ENCODE assay signal across 8 mouse cellular contexts in the genomic region with DNA sequence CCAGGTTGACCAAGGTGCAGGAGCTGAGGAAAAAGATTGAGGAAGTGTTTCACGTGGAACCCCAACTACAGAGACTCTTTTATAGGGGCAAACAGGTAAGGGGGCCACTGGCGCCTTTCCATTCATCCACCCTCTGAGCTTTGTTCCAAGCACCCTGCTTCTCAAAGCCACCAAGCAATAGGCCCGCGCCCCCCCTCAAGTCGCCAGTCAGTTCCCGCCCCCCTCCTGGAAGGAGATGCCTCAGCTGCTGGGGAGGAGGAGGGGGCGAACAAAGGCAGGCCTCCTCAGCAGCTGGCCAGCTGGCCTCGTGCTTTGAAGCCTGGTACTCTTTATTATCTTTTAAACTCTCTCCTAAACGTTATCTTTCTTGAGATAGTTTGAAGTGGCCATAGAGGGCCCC. TPM values are rescaled to one million over a fixed set of nuclear protein-coding genes. Genes with fewer than 3 reads are reported as not detected.
DNase-seq lines count a peak whose midpoint lies in the region; ATAC-seq and TF ChIP-seq lines count a peak whose summit lies in the region.

No protein-coding gene starts in this region.

- 32% methylated on average over 9 of the region's 9 CpGs for WGBS in heart, embryonic 12.5 days
- 24% methylated on average over 9 of the region's 9 CpGs for whole genome bisulfite sequencing in forebrain, embryonic 13.5 days
- WGBS in liver, embryonic 12.5 days (ENCODE audit: insufficient replicate concordance), result 49% methylated on average over 9 of the region's 9 CpGs

- no peak for ATAC-seq in heart, embryonic 12.5 days (ENCODE audit: insufficient number of reproducible peaks, low FRiP score)
- no peak for ATAC-seq in forebrain, embryonic 13.5 days
- no peak for ATAC-seq in liver, embryonic 12.5 days
- no peak for ATAC-seq in monocyte, adult 5-6 weeks (replicated peaks; ENCODE audit: insufficient number of reproducible peaks, low FRiP score, low TSS enrichment, poor library complexity, severe bottlenecking)

- peak overlapping the region; percentile 99 for H3K4me2 ChIP-seq in heart, embryonic 12.5 days
- H3K4me2 ChIP-seq in forebrain, embryonic 13.5 days, result peak overlapping the region; percentile 97
- peak overlapping the region; percentile 98 for H3K4me2 ChIP-seq in liver, embryonic 12.5 days

- H3K4me3 ChIP-seq in heart, embryonic 12.5 days, result peak overlapping the region; percentile 80
- peak overlapping the region; percentile 69 for H3K4me3 ChIP-seq in C2C12 (ENCODE audit: insufficient read depth, poor library complexity, severe bottlenecking)
- peak overlapping the region; percentile 73 for H3K4me3 ChIP-seq in forebrain, embryonic 13.5 days
- peak overlapping the region; percentile 90 for H3K4me3 ChIP-seq in liver, embryonic 12.5 days
- no peak overlapping the region for H3K4me3 ChIP-seq in left cerebral cortex, adult 2 months

- H3K9me3 ChIP-seq in heart, embryonic 12.5 days (replicated peaks), result no peaks in the 10 kb centered on the region
- H3K9me3 ChIP-seq in forebrain, embryonic 13.5 days (replicated peaks), result no peaks in the 10 kb centered on the region
- no peaks in the 10 kb centered on the region for H3K9me3 ChIP-seq in liver, embryonic 12.5 days (replicated peaks)

- intact Hi-C loops in heart, postnatal 36 days (cut with DNase I), result no loop called here
- intact Hi-C loops in left cerebral cortex, adult 2 months (cut with DNase I), result no loop called here

- DNase-seq in heart, postnatal 36 days, result no peak
- no peak for DNase-seq in spleen, postnatal 36 days (ENCODE audit: low spot score in 2 of 2)
- no peak for DNase-seq in left cerebral cortex, adult 2 months (ENCODE audit: extremely low spot score in 1 of 2, low spot score in 2 of 2)

- peaks cover 47% of the 10 kb centered on the region for H3K79me3 ChIP-seq in C2C12 (ENCODE audit: low read depth)

- H3K36me3 ChIP-seq in heart, embryonic 12.5 days, result peaks cover 49% of the 10 kb centered on the region
- H3K36me3 ChIP-seq in C2C12 (ENCODE audit: control insufficient read depth, insufficient read depth), result peaks cover 52% of the 10 kb centered on the region
- peaks cover 46% of the 10 kb centered on the region for H3K36me3 ChIP-seq in forebrain, embryonic 13.5 days (ENCODE audit: poor library complexity, severe bottlenecking)
- H3K36me3 ChIP-seq in liver, embryonic 12.5 days, result peaks cover 56% of the 10 kb centered on the region

- no peak overlapping the region for H3K27ac ChIP-seq in heart, embryonic 12.5 days (ENCODE audit: poor library complexity, severe bottlenecking)
- no peak overlapping the region for H3K27ac ChIP-seq in forebrain, embryonic 13.5 days
- peak overlapping the region; percentile 96 for H3K27ac ChIP-seq in liver, embryonic 12.5 days
- no peak overlapping the region for H3K27ac ChIP-seq in left cerebral cortex, adult 2 months

- peaks cover 62% of the 10 kb centered on the region for H3K79me2 ChIP-seq in C2C12 (ENCODE audit: control insufficient read depth, insufficient read depth)

- peak overlapping the region; percentile 91 for H3K9ac ChIP-seq in heart, embryonic 12.5 days
- peak overlapping the region; percentile 79 for H3K9ac ChIP-seq in forebrain, embryonic 13.5 days
- peak overlapping the region; percentile 92 for H3K9ac ChIP-seq in liver, embryonic 12.5 days

- TF ChIP-seq CTCF in C2C12 (IDR thresholded peaks at IDR 0.05; ENCODE audit: control insufficient read depth, insufficient read depth, insufficient read length), result no peak
- no peak for TF ChIP-seq CTCF in left cerebral cortex, adult 2 months (IDR thresholded peaks at IDR 0.05)

- H3ac ChIP-seq in C2C12 (ENCODE audit: control insufficient read depth, insufficient read length, low read depth), result peak overlapping the region; percentile 44

- H3K27me3 ChIP-seq in heart, embryonic 12.5 days (replicated peaks), result no peaks in the 10 kb centered on the region
- H3K27me3 ChIP-seq in C2C12 (ENCODE audit: control insufficient read depth, insufficient read depth, insufficient read length), result no peaks in the 10 kb centered on the region
- H3K27me3 ChIP-seq in forebrain, embryonic 13.5 days, result no peaks in the 10 kb centered on the region
- no peaks in the 10 kb centered on the region; the same call in 1 of the 2 replicates for H3K27me3 ChIP-seq in liver, embryonic 12.5 days (replicated peaks)

- peaks cover 33% of the 10 kb centered on the region for H3K4me1 ChIP-seq in heart, embryonic 12.5 days (replicated peaks)
- peaks cover 50% of the 10 kb centered on the region for H3K4me1 ChIP-seq in forebrain, embryonic 13.5 days
- peaks cover 51% of the 10 kb centered on the region for H3K4me1 ChIP-seq in liver, embryonic 12.5 days

TF ChIP-seq in C2C12, 6 proteins besides CTCF, POLR2A, EP300 and RAD21:
- TF ChIP-seq MYOD1 (IDR thresholded peaks at IDR 0.05; ENCODE audit: control insufficient read depth, insufficient read length, low read depth) (no peak), MYOG (IDR thresholded peaks at IDR 0.05; ENCODE audit: control insufficient read depth, extremely low read depth, insufficient read length) (no peak), MAX (IDR thresholded peaks at IDR 0.05) (no peak), USF1 (IDR thresholded peaks at IDR 0.05; ENCODE audit: low read depth) (no peak), FOSL1 (IDR thresholded peaks at IDR 0.05; ENCODE audit: insufficient read depth, low read length, poor library complexity, severe bottlenecking) (no peak), CEBPB (IDR thresholded peaks at IDR 0.05; ENCODE audit: low read depth) (no peak)
TF ChIP-seq in C2C12: peak in this region for 0.

RNA-seq across cellular contexts. Expression of gene Uhrf1, which starts 2.0 kb away (rescaled TPM):
- polyA plus RNA-seq in heart, embryonic 12.5 days (2016; fragmentation: Nextera tagmentation; extraction: Ambion mirVana), result 88.4 and 91.2 TPM in 2 replicates
- total RNA-seq in heart, postnatal 36 days (2021), result 1 to 10 TPM; 2.8 to 3.3 TPM
- 93.0 TPM for polyA plus RNA-seq in C2C12 (2012; fragmentation: generic; extraction: Trizol)
- 119 and 138 TPM in 2 replicates for polyA plus RNA-seq in forebrain, embryonic 13.5 days (2015; fragmentation: Nextera tagmentation; extraction: Ambion mirVana)
- 153 and 154 TPM in 2 replicates for polyA plus RNA-seq in liver, embryonic 12.5 days (2016; fragmentation: Nextera tagmentation; extraction: Ambion mirVana)
- total RNA-seq in monocyte, adult 5-6 weeks (2017), result 1.2 to 5.9 TPM (median 3.2 TPM) in 3 replicates
- under 1 TPM; 0.70 to 0.91 TPM for total RNA-seq in left cerebral cortex, adult 2 months (2021)

RNA-seq across cellular contexts. Expression of gene Arrdc5, which starts 5.1 kb away (rescaled TPM):
- polyA plus RNA-seq in heart, embryonic 12.5 days (2016; fragmentation: Nextera tagmentation; extraction: Ambion mirVana), result not detected in 2 replicates
- not detected for total RNA-seq in heart, postnatal 36 days (2021)
- polyA plus RNA-seq in C2C12 (2012; fragmentation: generic; extraction: Trizol), result not detected
- polyA plus RNA-seq in forebrain, embryonic 13.5 days (2015; fragmentation: Nextera tagmentation; extraction: Ambion mirVana), result not detected in 2 replicates
- polyA plus RNA-seq in liver, embryonic 12.5 days (2016; fragmentation: Nextera tagmentation; extraction: Ambion mirVana), result not detected in 2 replicates
- total RNA-seq in monocyte, adult 5-6 weeks (2017), result not detected in 3 replicates
- not detected for total RNA-seq in left cerebral cortex, adult 2 months (2021)

RNA-seq across cellular contexts. Expression of gene Plin3, which starts 12.5 kb away (rescaled TPM):
- polyA plus RNA-seq in heart, embryonic 12.5 days (2016; fragmentation: Nextera tagmentation; extraction: Ambion mirVana), result 59.1 and 60.0 TPM in 2 replicates
- total RNA-seq in heart, postnatal 36 days (2021), result 100 to 1,000 TPM; 183 to 206 TPM
- polyA plus RNA-seq in C2C12 (2012; fragmentation: generic; extraction: Trizol), result 27.5 TPM
- polyA plus RNA-seq in forebrain, embryonic 13.5 days (2015; fragmentation: Nextera tagmentation; extraction: Ambion mirVana), result 18.3 and 21.8 TPM in 2 replicates
- 28.3 and 30.2 TPM in 2 replicates for polyA plus RNA-seq in liver, embryonic 12.5 days (2016; fragmentation: Nextera tagmentation; extraction: Ambion mirVana)
- total RNA-seq in monocyte, adult 5-6 weeks (2017), result 10.2 to 15.5 TPM (median 13.4 TPM) in 3 replicates
- total RNA-seq in left cerebral cortex, adult 2 months (2021), result 10 to 100 TPM in 1 of 2 experiments, 1 to 10 TPM in 1; 7.7 to 11.4 TPM

RNA-seq across cellular contexts. Expression of gene Kdm4b, which starts 20.7 kb away (rescaled TPM):
- 34.3 and 37.1 TPM in 2 replicates for polyA plus RNA-seq in heart, embryonic 12.5 days (2016; fragmentation: Nextera tagmentation; extraction: Ambion mirVana)
- 10 to 100 TPM; 38.0 to 40.9 TPM for total RNA-seq in heart, postnatal 36 days (2021)
- polyA plus RNA-seq in C2C12 (2012; fragmentation: generic; extraction: Trizol), result 10.1 TPM
- 51.4 and 55.9 TPM in 2 replicates for polyA plus RNA-seq in forebrain, embryonic 13.5 days (2015; fragmentation: Nextera tagmentation; extraction: Ambion mirVana)
- 13.6 and 13.9 TPM in 2 replicates for polyA plus RNA-seq in liver, embryonic 12.5 days (2016; fragmentation: Nextera tagmentation; extraction: Ambion mirVana)
- 8.0 to 17.3 TPM (median 10.3 TPM) in 3 replicates for total RNA-seq in monocyte, adult 5-6 weeks (2017)
- total RNA-seq in left cerebral cortex, adult 2 months (2021), result 10 to 100 TPM; 66.2 to 71.8 TPM

RNA-seq across cellular contexts. Expression of gene Ticam1, which starts 28.6 kb away (rescaled TPM):
- 8.6 and 9.5 TPM in 2 replicates for polyA plus RNA-seq in heart, embryonic 12.5 days (2016; fragmentation: Nextera tagmentation; extraction: Ambion mirVana)
- total RNA-seq in heart, postnatal 36 days (2021), result 1 to 10 TPM; 8.7 to 8.8 TPM
- polyA plus RNA-seq in C2C12 (2012; fragmentation: generic; extraction: Trizol), result 5.8 TPM
- 1.4 and 1.6 TPM in 2 replicates for polyA plus RNA-seq in forebrain, embryonic 13.5 days (2015; fragmentation: Nextera tagmentation; extraction: Ambion mirVana)
- polyA plus RNA-seq in liver, embryonic 12.5 days (2016; fragmentation: Nextera tagmentation; extraction: Ambion mirVana), result 3.8 and 4.1 TPM in 2 replicates
- total RNA-seq in monocyte, adult 5-6 weeks (2017), result 2.6 to 11.4 TPM (median 3.9 TPM) in 3 replicates
- 1 to 10 TPM; 6.9 to 7.2 TPM for total RNA-seq in left cerebral cortex, adult 2 months (2021)
